ENCODE assay signal across 16 mouse cellular contexts in genomic region chr4:125908901-125909300, GRCm38 (mm10).
"Had no signal": no experiment of that assay in that cellular context is flagged by ENCODE, and none has a peak within 500 bp of the region (broad histone marks: within the 10 kb centered on the region; RNA-seq: fewer than 3 reads in every experiment).

No protein-coding gene starts in this region.

- ATAC-seq: liver, embryonic 12.5 days; liver, postnatal 0 days; lung, postnatal 0 days; midbrain, embryonic 13.5 days; midbrain, embryonic 15.5 days; midbrain, embryonic 16.5 days had no signal

- DNase-seq: liver; liver, embryonic 13.5 days; liver, postnatal 0 days; lung, adult 18-20 months; lung, adult 2 months; lung, embryonic 14.5 days; lung, postnatal 10 days; lung, postnatal 14 days; lung, postnatal 36 days; lung, postnatal 4 days; midbrain, embryonic 14.5 days had no signal
